Mouse (Mus musculus) granulocyte monocyte progenitor cell, adult 5-6 weeks (primary cell): ENCODE results near the gene Dis3l. TPM values are rescaled to one million over a fixed set of nuclear protein-coding genes. Genes with fewer than 3 reads are reported as not detected.

Experiments
- ATAC-seq: replicated peaks from 2 replicates; pipeline ENCODE4 v1.8.0; 2016; ENCODE audit warnings: mild to moderate bottlenecking, moderate TSS enrichment, inconsistent platforms; ENCODE audit not compliant: poor library complexity, severe bottlenecking
- total RNA-seq, 2 experiments: library from RNA; stranded (forward) in 1 of 2; stranded (reverse) in 1 of 2; fragments of 200-712, 200-1000 nt in 1 of 2; fragments of >200 nt in 1 of 2; fragmentation: Nextera tagmentation in 1 of 2; gene quantifications; 2 replicates each; pipeline ENCODE4 v1.2.3; 2014 to 2017

Gene Dis3l
- total RNA-seq (2014; fragmentation: Nextera tagmentation): 13.6 and 16.7 TPM in 2 replicates
- 17.3 and 18.1 TPM in 2 replicates for total RNA-seq (2017)

- no peak for ATAC-seq
Observed at GRCm38 (mm10) chr9:64341254-64341566, at the start of gene Dis3l. Gene Dis3l (minus strand): TSS chr9:64341288.

DNA sequence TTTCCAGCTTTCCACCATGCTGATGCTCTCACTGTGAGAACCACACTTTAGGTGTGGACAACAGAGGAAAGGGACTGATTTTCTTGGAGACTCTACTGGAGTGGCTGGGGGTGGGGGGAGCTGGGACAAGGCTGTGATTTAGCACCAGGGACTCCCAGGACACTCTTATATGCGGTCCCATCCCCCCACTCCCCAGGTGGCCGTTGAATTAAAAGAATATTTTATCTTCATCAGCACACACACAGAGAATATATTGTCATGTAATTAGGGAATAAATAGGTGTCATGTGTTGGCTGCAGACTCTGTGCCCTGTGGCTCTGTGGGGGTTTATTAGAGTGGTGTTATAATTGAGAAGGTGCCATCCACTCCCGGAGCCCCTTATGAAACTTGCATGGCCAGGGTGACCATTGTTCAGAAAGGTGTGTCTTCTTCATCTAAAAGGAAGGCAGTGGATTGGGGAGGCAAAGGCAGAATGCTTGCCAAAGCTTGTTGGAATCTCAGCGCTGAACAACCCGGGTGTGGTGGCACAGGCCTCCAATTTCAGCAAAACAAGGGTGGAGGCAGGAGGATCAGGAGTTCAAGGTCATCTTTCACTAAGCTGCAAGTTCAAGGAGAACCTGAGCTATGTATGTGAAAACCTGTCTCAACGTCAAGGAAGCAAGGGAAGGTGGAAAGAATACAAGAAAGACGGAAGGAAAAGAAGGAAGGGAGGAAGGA is 48.6 kb upstream of the Dis3l start:
- no peak for ATAC-seq

GRCm38 (mm10) chr9:64386466-64387211 is 45.6 kb upstream of the Dis3l start:
- ATAC-seq: no peak

- ATAC-seq: no peak
Observed at GRCm38 (mm10) chr9:64385511-64386465, 44.7 kb upstream of the Dis3l start, which contains the start of gene Megf11. Gene Megf11 (plus strand): TSS chr9:64385626.

DNA sequence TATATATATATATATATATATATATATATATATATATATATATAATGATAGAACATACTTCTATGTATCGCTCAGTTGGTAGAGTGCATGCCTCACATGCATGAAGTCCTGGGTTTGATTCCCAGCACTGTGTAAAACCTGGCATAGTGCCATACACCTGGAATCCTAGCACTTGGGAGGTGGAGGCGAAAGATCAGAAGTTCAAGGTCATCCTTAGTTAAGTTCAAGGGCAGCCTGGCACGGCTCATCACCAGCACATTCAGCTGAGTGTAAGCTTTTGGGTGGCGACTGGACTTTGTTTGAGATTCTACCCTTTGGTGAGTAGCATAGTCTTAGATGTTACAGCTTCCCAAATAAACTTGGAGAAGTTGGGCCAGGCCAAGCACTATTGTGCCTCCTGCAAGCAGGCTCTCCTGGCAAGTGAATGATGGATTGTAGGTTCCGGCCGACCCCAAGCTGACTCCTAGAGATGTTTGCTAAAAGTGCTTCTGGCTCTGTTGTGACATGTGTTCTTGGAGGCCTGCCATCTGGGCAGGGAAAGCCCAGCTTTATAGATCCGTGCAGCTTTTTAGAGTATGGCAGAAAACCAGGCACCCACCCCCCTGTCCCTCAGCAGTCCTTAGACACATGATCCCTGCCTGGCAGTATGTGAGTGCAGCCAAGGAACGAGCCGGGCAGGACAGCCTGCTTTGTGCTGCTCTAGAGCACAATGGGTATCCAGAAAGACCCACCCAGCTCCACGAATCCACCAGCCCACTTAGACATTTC is 42.1 kb upstream of the Dis3l start:
- ATAC-seq: no peak

- no peak for ATAC-seq
Observed at GRCm38 (mm10) chr9:64376380-64376779, 35.3 kb upstream of the Dis3l start.

DNA sequence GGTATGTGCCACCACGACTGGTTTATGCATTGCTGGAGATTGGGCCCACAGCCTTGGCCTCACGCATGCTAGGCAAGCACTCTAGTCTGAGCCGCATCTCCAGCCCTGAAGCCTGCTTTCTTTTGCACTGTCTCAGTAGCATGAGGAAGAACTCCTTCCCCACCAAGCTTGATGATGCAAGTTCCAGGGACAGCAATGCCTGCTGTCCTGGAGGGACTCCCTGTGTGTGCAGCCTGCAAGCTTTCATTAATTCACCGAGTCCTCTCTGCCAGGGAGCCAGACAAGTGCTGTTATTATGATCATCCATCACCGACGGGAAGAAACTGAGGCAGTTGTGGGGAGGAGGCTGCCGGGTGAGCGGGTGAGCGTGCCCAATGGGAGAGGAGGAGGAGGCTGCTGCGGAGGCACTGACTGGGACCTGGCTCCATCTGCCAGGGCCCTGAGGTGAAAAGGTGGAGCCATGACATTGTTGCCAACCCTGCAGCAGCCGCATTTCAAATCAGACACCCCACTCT is 30.3 kb upstream of the Dis3l start:
- no peak for ATAC-seq

DNA sequence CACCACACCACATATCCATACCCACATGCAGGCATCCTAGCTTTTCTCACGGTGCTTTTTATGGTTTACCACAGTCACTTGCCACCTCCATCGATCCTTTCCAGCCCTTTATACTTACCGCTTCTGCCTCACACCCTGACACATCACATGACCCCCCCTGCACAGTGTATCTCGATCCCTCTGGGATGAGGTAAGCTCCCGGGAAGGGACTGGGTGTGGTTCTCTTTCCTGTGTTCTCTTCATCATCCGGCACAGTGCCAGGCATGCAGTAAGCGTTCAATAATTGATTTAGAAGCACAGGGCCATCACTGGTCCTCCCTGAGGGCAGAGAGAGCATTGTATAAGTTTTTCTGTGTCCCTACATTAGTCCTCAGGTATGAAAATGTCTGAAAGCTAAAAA is 28.8 kb upstream of the Dis3l start:
- no peak for ATAC-seq

- ATAC-seq: no peak
Observed at GRCm38 (mm10) chr9:64361231-64361950, 20.3 kb upstream of the Dis3l start.

- no peak for ATAC-seq
Observed at GRCm38 (mm10) chr9:64355627-64356026, 14.5 kb upstream of the Dis3l start.

DNA sequence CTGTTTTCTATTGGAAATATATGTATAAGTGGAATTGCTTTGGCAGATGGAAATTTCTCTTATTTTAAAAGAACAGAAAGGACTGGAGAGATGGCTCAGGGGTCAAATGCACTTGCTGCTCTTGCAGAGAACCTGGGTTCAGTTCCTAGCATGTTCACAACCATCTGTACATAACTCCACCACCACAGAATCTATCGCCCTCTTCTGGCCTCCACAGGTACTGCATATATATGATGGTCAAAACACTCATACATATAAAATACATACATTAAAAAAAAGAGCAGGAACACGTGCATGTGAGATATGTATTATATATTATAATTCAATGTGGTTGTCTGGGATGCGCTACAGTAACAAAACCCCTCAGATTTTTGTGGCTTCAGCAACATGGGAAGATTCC is 10.1 kb upstream of the Dis3l start:
- ATAC-seq: peak; percentile 44

DNA sequence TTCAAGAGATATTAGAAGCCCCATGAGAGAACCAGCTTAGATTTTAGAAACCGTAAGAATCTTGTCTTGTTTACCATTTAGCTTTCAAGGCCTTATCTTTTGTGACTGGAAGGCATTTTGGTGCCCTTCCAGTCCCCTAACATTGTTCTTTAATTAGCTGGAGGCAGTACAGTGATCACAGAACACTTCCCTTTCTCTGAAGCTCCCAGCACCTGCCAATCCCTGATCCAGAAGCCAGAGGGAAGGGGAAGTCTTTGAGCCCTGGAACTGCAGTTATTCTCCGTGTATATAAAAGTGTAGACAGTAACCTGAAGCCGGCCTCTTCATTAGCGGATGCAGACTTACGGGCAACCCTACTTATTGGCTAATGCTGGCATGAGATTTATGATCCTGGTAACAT is 8.4 kb upstream of the Dis3l start:
- no peak for ATAC-seq

DNA sequence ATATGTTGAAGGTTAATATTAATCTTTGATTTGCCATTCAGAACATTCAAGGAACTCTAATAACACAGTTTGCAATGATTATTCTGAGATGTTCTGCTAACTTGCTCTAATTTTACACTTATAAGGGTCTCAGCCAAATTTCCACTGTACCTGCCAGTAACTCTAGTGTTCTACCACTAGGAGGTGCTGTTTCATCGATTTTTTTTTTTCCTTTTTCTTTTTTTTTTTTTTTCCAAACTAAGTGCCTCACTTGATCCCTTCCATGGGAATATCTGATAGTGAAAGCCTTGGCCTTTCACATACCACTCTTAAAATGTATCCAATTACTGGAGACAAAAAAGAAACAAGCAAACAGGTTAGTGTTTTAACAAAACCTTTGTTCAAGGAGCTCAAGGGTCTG is 6.3 kb upstream of the Dis3l start:
- ATAC-seq: no peak

GRCm38 (mm10) chr9:64345931-64346330 is 4.8 kb upstream of the Dis3l start:
- peak; percentile 42; the same call in 1 of the 2 replicates for ATAC-seq

- no peak for ATAC-seq
Observed at GRCm38 (mm10) chr9:64343656-64344055, 2.6 kb upstream of the Dis3l start.

DNA sequence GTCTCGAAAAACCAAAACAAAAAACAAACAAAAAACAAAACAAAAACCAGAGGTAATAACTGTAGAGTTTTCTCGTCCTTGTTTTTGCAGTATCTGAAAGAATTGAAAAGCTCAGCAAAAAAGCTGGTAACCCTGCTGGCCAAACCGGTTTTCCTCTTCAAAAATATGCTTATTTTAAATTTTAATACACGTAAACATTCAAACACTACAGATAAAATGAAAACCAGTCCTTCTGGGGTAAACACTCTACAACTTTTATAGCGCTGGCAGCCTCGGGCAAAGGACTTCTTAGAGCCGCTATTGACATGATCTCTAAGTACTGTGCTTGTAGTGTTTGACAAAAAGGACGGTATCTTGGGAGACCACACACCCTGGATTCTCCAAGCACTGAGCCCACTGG is 583 bp upstream of the Dis3l start:
- ATAC-seq: no peak

GRCm38 (mm10) chr9:64340351-64341253 is 486 bp downstream of the Dis3l start:
- peak; percentile 76 for ATAC-seq

- no peak for ATAC-seq
Observed at GRCm38 (mm10) chr9:64339361-64339760, 1.7 kb downstream of the Dis3l start.
